Mouse (Mus musculus) bone marrow, adult 2 months (tissue): Measurements from ENCODE around the gene Abca12. TPM values are rescaled to one million over a fixed set of nuclear protein-coding genes. Genes with fewer than 3 reads are reported as not detected.

Experiments
- H3K27ac ChIP-seq: fragments of 200-500 bp; 2 replicates; pipeline ENCODE4 v1.5.1; 2012; ENCODE audit warnings: low read depth, mild to moderate bottlenecking, control low read depth, inconsistent platforms, low read length; ENCODE audit not compliant: control insufficient read depth, poor library complexity, insufficient read depth
- H3K4me1 ChIP-seq: fragments of 200-500 bp; 2 replicates; pipeline ENCODE4 v1.6.1; 2011; ENCODE audit warnings: low read length; ENCODE audit not compliant: control insufficient read depth, insufficient read depth
- H3K4me3 ChIP-seq: fragments of 200-500 bp; replicated peaks from 2 replicates; pipeline ENCODE3; 2011; ENCODE audit warnings: mild to moderate bottlenecking, low read depth, low read length, control low read depth; ENCODE audit not compliant: control insufficient read depth
- CTCF ChIP-seq: fragments of 200-500 bp; IDR thresholded peaks from 2 replicates; pipeline ENCODE4 v1.5.1; 2011; ENCODE audit warnings: low read length, control low read depth; ENCODE audit not compliant: control insufficient read depth, insufficient read depth
- POLR2A ChIP-seq: fragments of 200-500 bp; IDR thresholded peaks from 2 replicates; pipeline ENCODE4 v1.6.1; 2011; ENCODE audit warnings: low read depth, mild to moderate bottlenecking, control low read depth, low read length, borderline replicate concordance; ENCODE audit not compliant: control insufficient read depth
- WGBS: fragments of 180-500 bp; shearing (Covaris S2); methylation state at CpG from one replicate; pipeline ENCODE4 v1.1.7; 2018; 5-methylcytosine and 5-hydroxymethylcytosine counted together
- polyA plus RNA-seq: library from polyadenylated mRNA; stranded (reverse); fragments of >200 nt; gene quantifications from 2 replicates; pipeline ENCODE4 v1.2.4, GENCODE M21; 2011; ENCODE audit warnings: low replicate concordance; ENCODE audit not compliant: missing spikeins, insufficient read depth, insufficient read length

The Abca12 gene
- polyA plus RNA-seq, 1 experiment = not detected

- H3K4me3 ChIP-seq = no peak overlapping the region
- 37% methylated on average over 1 of the region's 1 CpGs for WGBS
- TF ChIP-seq POLR2A (no peak), CTCF (no peak)
These were observed 46.9 kb downstream of the Abca12 start for GRCm38 (mm10) chr1:71367770-71368169.

GRCm38 (mm10) chr1:71342861-71343554 lies 71.7 kb downstream of the Abca12 start:
- whole genome bisulfite sequencing = 65% methylated on average over 3 of the region's 3 CpGs
- Histone ChIP-seq H3K27ac (no peak overlapping the region), H3K4me1 (no peaks in the 10 kb centered on the region), H3K4me3 (no peak overlapping the region)
- no peak for TF ChIP-seq POLR2A
- no peak for TF ChIP-seq CTCF

More at GRCm38 (mm10) chr1:71367770-71368169, 46.9 kb downstream of the Abca12 start:
- Histone ChIP-seq H3K27ac (no peak overlapping the region), H3K4me1 (no peaks in the 10 kb centered on the region)

GRCm38 (mm10) chr1:71342261-71342594 lies 72.5 kb downstream of the Abca12 start:
- WGBS = 73% methylated on average over 4 of the region's 4 CpGs
- H3K27ac ChIP-seq = no peak overlapping the region
- H3K4me1 ChIP-seq = no peaks in the 10 kb centered on the region
- TF ChIP-seq CTCF (no peak), POLR2A (no peak)
- no peak overlapping the region for H3K4me3 ChIP-seq

- H3K27ac ChIP-seq = no peak overlapping the region
- TF ChIP-seq CTCF (no peak), POLR2A (no peak)
- 69% methylated on average over 7 of the region's 7 CpGs for WGBS
- no peak overlapping the region for H3K4me3 ChIP-seq
- no peaks in the 10 kb centered on the region for H3K4me1 ChIP-seq
These were observed 73.1 kb downstream of the Abca12 start for GRCm38 (mm10) chr1:71341370-71342260.

- no peaks in the 10 kb centered on the region for H3K4me1 ChIP-seq
- no peak overlapping the region for H3K27ac ChIP-seq
- H3K4me3 ChIP-seq = no peak overlapping the region
- WGBS = 62% methylated on average over 4 of the region's 4 CpGs
- no peak for TF ChIP-seq POLR2A
These were observed 76.0 kb downstream of the Abca12 start for GRCm38 (mm10) chr1:71338548-71339340.

GRCm38 (mm10) chr1:71330349-71330748 lies 84.4 kb downstream of the Abca12 start:
- 75% methylated on average over 3 of the region's 3 CpGs for WGBS
- TF ChIP-seq POLR2A = no peak
- TF ChIP-seq CTCF = no peak
- no peak overlapping the region for H3K4me3 ChIP-seq
- H3K27ac ChIP-seq = no peak overlapping the region
- no peaks in the 10 kb centered on the region for H3K4me1 ChIP-seq

GRCm38 (mm10) chr1:71312171-71312570 lies 102.5 kb downstream of the Abca12 start:
- H3K27ac ChIP-seq = no peak overlapping the region
- WGBS = 80% methylated on average over 4 of the region's 4 CpGs
- H3K4me3 ChIP-seq = no peak overlapping the region
- no peaks in the 10 kb centered on the region for H3K4me1 ChIP-seq
- no peak for TF ChIP-seq CTCF
- TF ChIP-seq POLR2A = no peak

- H3K27ac ChIP-seq = no peak overlapping the region
- TF ChIP-seq POLR2A (no peak), CTCF (no peak)
- 80% methylated on average over 6 of the region's 6 CpGs for WGBS
These were observed 104.1 kb downstream of the Abca12 start for GRCm38 (mm10) chr1:71310614-71311013.

More at GRCm38 (mm10) chr1:71310614-71311013, 104.1 kb downstream of the Abca12 start:
- Histone ChIP-seq H3K4me3 (no peak overlapping the region), H3K4me1 (no peaks in the 10 kb centered on the region)
